Comparison of ENCODE assay signal across 14 mouse cellular contexts in genomic region chr16:93929370-93930032, GRCm38 (mm10).
"Had no signal": no experiment of that assay in that cellular context is flagged by ENCODE, and none has a peak within 500 bp of the region (broad histone marks: within the 10 kb centered on the region; RNA-seq: fewer than 3 reads in every experiment).

No protein-coding gene starts in this region.

- H3K27me3 ChIP-seq: neural tube, embryonic 12.5 days had no signal

- DNase-seq: kidney, adult 2 months; kidney, postnatal 25 days; layer of hippocampus, adult 9-11 months; layer of hippocampus, postnatal 36 days; retina, postnatal 1 day; thymus, adult 2 months; thymus, postnatal 25 days had no signal

- H3K4me2 ChIP-seq: kidney, embryonic 15.5 days; limb, embryonic 15.5 days; lung, embryonic 15.5 days; midbrain, embryonic 15.5 days; neural tube, embryonic 12.5 days; stomach, embryonic 15.5 days had no signal

- H3K9ac ChIP-seq: kidney, embryonic 15.5 days; limb, embryonic 15.5 days; lung, embryonic 15.5 days; midbrain, embryonic 15.5 days; neural tube, embryonic 12.5 days; stomach, embryonic 15.5 days had no signal

- H3K9me3 ChIP-seq: kidney, embryonic 15.5 days; limb, embryonic 15.5 days; lung, embryonic 15.5 days; midbrain, embryonic 15.5 days; neural tube, embryonic 12.5 days; stomach, embryonic 15.5 days had no signal

- H3K4me3 ChIP-seq: kidney, embryonic 15.5 days; limb, embryonic 15.5 days; lung, embryonic 15.5 days; midbrain, embryonic 15.5 days; neural tube, embryonic 12.5 days; stomach, embryonic 15.5 days had no signal

- H3K36me3 ChIP-seq: kidney, embryonic 15.5 days; limb, embryonic 15.5 days; lung, embryonic 15.5 days; midbrain, embryonic 15.5 days; neural tube, embryonic 12.5 days; stomach, embryonic 15.5 days had no signal

- H3K27ac ChIP-seq: hindbrain, postnatal 0 days; kidney, embryonic 15.5 days; limb, embryonic 15.5 days; lung, embryonic 15.5 days; midbrain, embryonic 15.5 days; neural tube, embryonic 12.5 days; stomach, embryonic 15.5 days had no signal

- ATAC-seq: hindbrain, postnatal 0 days; midbrain, embryonic 15.5 days had no signal

- H3K4me1 ChIP-seq: lung, embryonic 15.5 days; midbrain, embryonic 15.5 days; neural tube, embryonic 12.5 days; stomach, embryonic 15.5 days had no signal
